Mouse (Mus musculus) myocyte (in vitro differentiated cells): ENCODE results near the gene Acer2. TPM values are rescaled to one million over a fixed set of nuclear protein-coding genes. Genes with fewer than 3 reads are reported as not detected.

Experiments
- H3K27me3 ChIP-seq: one replicate; pipeline ENCODE4 v1.6.1; 2011; ENCODE audit not compliant: control insufficient read depth, insufficient read depth, insufficient read length
- H3K36me3 ChIP-seq: one replicate; pipeline ENCODE4 v1.6.1; 2011; ENCODE audit not compliant: control insufficient read depth, insufficient read depth
- H3K4me2 ChIP-seq: one replicate; pipeline ENCODE4 v1.6.1; 2011; ENCODE audit warnings: low read depth, control low read depth
- H3K4me3 ChIP-seq: one replicate; pipeline ENCODE4 v1.5.1; 2011; ENCODE audit warnings: mild to moderate bottlenecking, control low read depth, moderate library complexity
- H3K79me2 ChIP-seq: one replicate; pipeline ENCODE4 v1.6.1; 2011; ENCODE audit not compliant: control insufficient read depth, insufficient read depth
- H3ac ChIP-seq: one replicate; pipeline ENCODE4 v1.6.1; 2011; ENCODE audit not compliant: control insufficient read depth, insufficient read length
- CEBPB ChIP-seq: IDR thresholded peaks from 2 replicates; pipeline ENCODE4 v1.6.1; 2011; ENCODE audit warnings: mild to moderate bottlenecking, moderate library complexity; ENCODE audit not compliant: poor library complexity, insufficient read depth, severe bottlenecking
- E2F4 ChIP-seq: IDR thresholded peaks from one replicate; pipeline ENCODE4 v1.6.1; 2011; ENCODE audit warnings: mild to moderate bottlenecking, control low read depth, moderate library complexity; ENCODE audit not compliant: insufficient read depth
- MAX ChIP-seq: IDR thresholded peaks from one replicate; pipeline ENCODE4 v1.6.1; 2011; ENCODE audit warnings: low read depth, mild to moderate bottlenecking, control low read depth
- MYOD1 ChIP-seq, 3 experiments: IDR thresholded peaks; one replicate each; pipeline ENCODE4 v1.6.1; 2011; ENCODE audit warnings: control low read depth in 2 of 3, low read depth in 2 of 3, mild to moderate bottlenecking in 2 of 3, moderate library complexity in 1 of 3; ENCODE audit not compliant: insufficient read length in 2 of 3, control insufficient read depth in 1 of 3
- MYOG ChIP-seq, 3 experiments: IDR thresholded peaks; one replicate each; pipeline ENCODE4 v1.6.1; 2011; ENCODE audit warnings: control low read depth in 2 of 3, low read depth in 2 of 3, mild to moderate bottlenecking in 2 of 3; ENCODE audit not compliant: insufficient read length in 2 of 3, control insufficient read depth in 1 of 3, insufficient read depth in 1 of 3
- POLR2A ChIP-seq: IDR thresholded peaks from one replicate; pipeline ENCODE4 v1.6.1; 2011; ENCODE audit warnings: low read depth, mild to moderate bottlenecking, control low read depth, moderate library complexity; ENCODE audit not compliant: insufficient read length
- POLR2AphosphoS2 ChIP-seq: IDR thresholded peaks from one replicate; pipeline ENCODE4 v1.6.1; 2011; ENCODE audit warnings: low read depth, control low read depth; ENCODE audit not compliant: insufficient read length
- REST ChIP-seq: IDR thresholded peaks from one replicate; pipeline ENCODE4 v1.6.1; 2011; ENCODE audit warnings: mild to moderate bottlenecking, control low read depth, moderate library complexity; ENCODE audit not compliant: insufficient read depth, insufficient read length
- SRF ChIP-seq: IDR thresholded peaks from one replicate; pipeline ENCODE4 v1.6.1; 2011; ENCODE audit warnings: low read depth; ENCODE audit not compliant: control insufficient read depth, insufficient read length
- TCF12 ChIP-seq: IDR thresholded peaks from one replicate; pipeline ENCODE4 v1.6.1; 2011; ENCODE audit warnings: mild to moderate bottlenecking, control low read depth; ENCODE audit not compliant: poor library complexity, insufficient read depth, severe bottlenecking
- TCF3 ChIP-seq: IDR thresholded peaks from one replicate; pipeline ENCODE4 v1.6.1; 2011; ENCODE audit warnings: low read depth, control low read depth; ENCODE audit not compliant: insufficient read length
- USF1 ChIP-seq: IDR thresholded peaks from one replicate; pipeline ENCODE4 v1.6.1; 2011; ENCODE audit warnings: low read depth, mild to moderate bottlenecking, control low read depth, moderate library complexity
- polyA plus RNA-seq: library from polyadenylated mRNA; unstranded; fragments of >200 nt; fragmentation: generic; extraction: Trizol; gene quantifications from one replicate; pipeline ENCODE4 v1.2.1, GENCODE M21; 2012; ENCODE audit warnings: missing spikeins

Acer2 gene
- polyA plus RNA-seq, 1 experiment: 0.01 TPM

DNA sequence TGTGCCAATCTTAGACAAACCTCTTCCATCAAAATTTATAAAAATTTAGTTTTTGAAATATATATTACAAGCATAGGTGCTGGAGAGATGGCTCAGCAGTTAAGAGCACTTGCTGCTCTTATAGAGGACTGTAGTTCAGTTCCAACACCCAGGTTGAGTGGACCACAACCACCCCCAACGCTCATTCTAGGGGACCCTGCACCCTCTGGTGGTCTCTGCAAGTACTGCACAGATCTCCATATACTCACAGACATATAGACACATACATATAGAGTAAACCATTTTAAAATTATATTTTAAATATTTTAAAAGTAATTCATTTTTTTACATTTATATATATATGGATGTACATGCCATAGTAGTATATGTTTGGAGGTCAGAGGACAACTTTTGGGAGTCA lies 41.9 kb downstream of the Acer2 start:
- no peak for TF ChIP-seq CEBPB
- no peak for TF ChIP-seq POLR2A
- no peak for TF ChIP-seq POLR2AphosphoS2
- no peak for TF ChIP-seq TCF3
- no peak for TF ChIP-seq USF1
- no peak for TF ChIP-seq MAX
- no peak for TF ChIP-seq MYOG (IDR thresholded peaks at IDR 0.05; ENCODE audit: control insufficient read depth in 1 of 3, insufficient read depth in 1 of 3, insufficient read length in 2 of 3, low read depth in 2 of 3)
- no peak for TF ChIP-seq MYOD1 (IDR thresholded peaks at IDR 0.05; ENCODE audit: control insufficient read depth in 1 of 3, insufficient read length in 2 of 3, low read depth in 2 of 3)
- no peaks in the 10 kb centered on the region for H3K36me3 ChIP-seq
- H3K4me3 ChIP-seq: no peak overlapping the region
- H3K4me2 ChIP-seq: no peak overlapping the region
- H3ac ChIP-seq: no peak overlapping the region
- no peaks in the 10 kb centered on the region for H3K79me2 ChIP-seq
- H3K27me3 ChIP-seq: peaks cover 24% of the 10 kb centered on the region

DNA sequence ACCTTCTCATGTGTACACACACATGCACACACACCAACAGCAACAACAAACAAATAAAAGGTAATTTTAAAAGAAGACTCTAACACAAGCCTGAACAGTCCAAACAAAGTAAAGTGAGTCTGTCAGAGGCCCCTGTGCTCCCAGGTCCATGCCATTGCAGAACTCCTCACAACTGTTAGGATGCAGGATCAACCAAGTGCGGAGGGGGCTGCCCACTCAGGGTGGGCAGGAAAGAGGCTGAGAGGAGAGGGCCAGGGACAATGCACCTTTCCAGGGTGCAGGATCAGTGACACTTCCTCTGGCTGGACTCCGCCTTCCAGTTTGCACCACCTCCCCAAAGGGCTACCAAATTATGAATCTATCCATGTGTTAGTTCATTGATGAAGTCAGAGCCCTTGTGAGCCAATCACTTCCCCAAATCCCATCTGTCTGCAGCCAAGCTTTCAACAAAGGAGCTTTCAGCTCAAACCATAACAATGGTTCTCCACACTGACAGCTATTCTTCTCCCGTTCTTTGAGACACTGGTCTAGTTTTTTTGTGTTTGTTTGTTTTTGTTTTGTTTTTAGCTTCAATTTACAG lies 49.4 kb downstream of the Acer2 start:
- H3K27me3 ChIP-seq: peaks cover 11% of the 10 kb centered on the region
- H3K36me3 ChIP-seq: no peaks in the 10 kb centered on the region
- no peak overlapping the region for H3K4me3 ChIP-seq
- TF ChIP-seq MAX: no peak
- no peak for TF ChIP-seq MYOG (IDR thresholded peaks at IDR 0.05; ENCODE audit: control insufficient read depth in 1 of 3, insufficient read depth in 1 of 3, insufficient read length in 2 of 3, low read depth in 2 of 3)
- TF ChIP-seq CEBPB: no peak
- TF ChIP-seq USF1: no peak
- no peak for TF ChIP-seq TCF12
- no peak for TF ChIP-seq SRF
- TF ChIP-seq POLR2A: no peak
- TF ChIP-seq TCF3: no peak
- no peak for TF ChIP-seq E2F4
- TF ChIP-seq POLR2AphosphoS2: no peak
- no peak for TF ChIP-seq MYOD1 (IDR thresholded peaks at IDR 0.05; ENCODE audit: control insufficient read depth in 1 of 3, insufficient read length in 2 of 3, low read depth in 2 of 3)
- no peak overlapping the region for H3K4me2 ChIP-seq
- H3K79me2 ChIP-seq: no peaks in the 10 kb centered on the region
- H3ac ChIP-seq: no peak overlapping the region

DNA sequence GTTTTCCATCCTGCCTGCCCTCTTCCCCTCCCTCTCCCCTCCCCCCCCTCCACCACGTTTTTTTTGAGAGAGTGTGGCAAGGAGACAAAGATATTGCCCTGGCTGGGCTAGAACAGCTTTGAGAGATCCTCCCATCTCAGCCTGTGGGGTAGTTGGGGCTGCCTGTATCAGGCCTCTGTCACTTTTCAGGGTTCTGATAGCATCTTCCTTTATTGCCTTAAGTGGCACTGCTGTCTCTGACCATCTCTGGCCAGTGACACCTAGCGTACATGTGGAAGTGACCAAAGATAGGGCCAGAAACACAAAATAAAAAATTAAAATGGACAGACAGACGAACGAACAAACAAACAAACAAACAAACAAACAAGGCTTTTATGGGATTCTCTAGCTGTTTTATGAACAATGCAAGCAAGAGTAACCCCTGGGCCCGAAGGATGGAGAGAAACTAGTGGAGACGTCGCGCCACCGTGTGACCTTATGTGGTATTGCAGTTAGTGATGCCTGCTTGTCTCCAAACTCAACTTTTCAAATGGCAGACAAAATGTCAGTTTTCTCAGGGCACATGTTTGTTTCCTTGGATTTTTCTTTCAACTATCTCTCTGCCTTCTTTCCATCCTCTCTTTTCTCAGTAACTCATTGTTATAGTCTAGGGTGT lies 50.7 kb downstream of the Acer2 start:
- peaks cover 1% of the 10 kb centered on the region for H3K27me3 ChIP-seq
- H3K4me3 ChIP-seq: no peak overlapping the region
- TF ChIP-seq MAX: no peak
- no peak for TF ChIP-seq CEBPB
- TF ChIP-seq USF1: no peak
- TF ChIP-seq MYOD1 (IDR thresholded peaks at IDR 0.05; ENCODE audit: control insufficient read depth in 1 of 3, insufficient read length in 2 of 3, low read depth in 2 of 3): no peak
- no peak for TF ChIP-seq POLR2AphosphoS2
- TF ChIP-seq MYOG (IDR thresholded peaks at IDR 0.05; ENCODE audit: control insufficient read depth in 1 of 3, insufficient read depth in 1 of 3, insufficient read length in 2 of 3, low read depth in 2 of 3): no peak
- TF ChIP-seq SRF: no peak
- no peak for TF ChIP-seq TCF12
- TF ChIP-seq REST: no peak
- no peak for TF ChIP-seq E2F4
- TF ChIP-seq TCF3: no peak
- no peak for TF ChIP-seq POLR2A
- H3K36me3 ChIP-seq: no peaks in the 10 kb centered on the region
- H3ac ChIP-seq: no peak overlapping the region
- no peaks in the 10 kb centered on the region for H3K79me2 ChIP-seq
- no peak overlapping the region for H3K4me2 ChIP-seq

DNA sequence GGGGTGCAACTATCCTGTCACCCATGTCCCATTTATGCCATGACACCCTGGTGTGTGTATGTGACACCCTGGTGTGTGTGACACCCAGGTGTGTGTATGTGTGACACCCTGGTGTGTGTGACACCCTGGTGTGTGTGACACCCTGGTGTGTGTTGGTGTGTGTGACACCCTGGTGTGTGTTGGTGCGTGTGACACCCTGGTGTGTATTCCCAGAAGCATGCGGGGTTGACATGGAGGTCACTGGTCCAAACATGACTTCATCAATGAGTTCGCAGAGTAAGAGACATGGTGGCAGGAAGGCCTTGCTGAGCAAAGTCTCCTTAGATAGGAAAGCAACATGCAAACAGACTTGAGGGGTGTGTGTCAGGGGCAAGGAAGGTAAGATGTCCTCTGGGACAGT lies 52.8 kb downstream of the Acer2 start:
- Histone ChIP-seq H3K36me3 (no peaks in the 10 kb centered on the region), H3K4me3 (no peak overlapping the region), H3K27me3 (no peaks in the 10 kb centered on the region), H3K79me2 (no peaks in the 10 kb centered on the region), H3K4me2 (no peak overlapping the region), H3ac (no peak overlapping the region)
- no peak for TF ChIP-seq MYOG (IDR thresholded peaks at IDR 0.05; ENCODE audit: control insufficient read depth in 1 of 3, insufficient read depth in 1 of 3, insufficient read length in 2 of 3, low read depth in 2 of 3)
- TF ChIP-seq POLR2A: no peak
- no peak for TF ChIP-seq MAX

DNA sequence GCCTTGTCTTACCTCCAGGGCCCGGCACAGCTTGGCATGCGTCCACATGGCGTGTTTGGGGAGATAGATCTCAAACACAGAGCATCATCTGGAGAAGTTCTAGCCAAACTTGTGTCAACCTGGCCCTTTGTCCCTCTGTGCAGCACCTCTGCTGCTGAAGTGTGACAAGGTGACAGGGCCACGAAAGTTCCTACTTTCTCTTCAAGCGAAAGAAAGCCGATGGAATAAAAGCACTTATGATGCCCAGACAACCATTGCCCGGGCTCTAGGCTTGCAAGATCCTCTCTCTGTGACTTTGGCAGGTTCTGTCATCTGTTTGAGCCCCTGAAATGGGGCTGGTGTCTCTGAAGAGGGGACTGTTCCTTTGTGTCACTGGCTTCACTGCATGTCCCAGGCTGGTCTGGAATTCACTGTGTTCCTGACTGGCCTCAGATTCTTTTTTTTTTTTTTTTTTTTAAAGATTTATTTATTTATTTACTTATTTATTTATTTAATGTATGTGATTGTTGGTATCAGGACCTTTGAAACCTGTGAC lies 56.0 kb downstream of the Acer2 start:
- Histone ChIP-seq H3K79me2 (no peaks in the 10 kb centered on the region), H3K27me3 (no peaks in the 10 kb centered on the region), H3K4me3 (no peak overlapping the region), H3K4me2 (no peak overlapping the region), H3ac (no peak overlapping the region), H3K36me3 (no peaks in the 10 kb centered on the region)
- TF ChIP-seq MAX (no peak), POLR2AphosphoS2 (no peak), TCF3 (no peak), POLR2A (no peak), MYOD1 (IDR thresholded peaks at IDR 0.05; ENCODE audit: control insufficient read depth in 1 of 3, insufficient read length in 2 of 3, low read depth in 2 of 3) (no peak), USF1 (no peak)
